Mouse (Mus musculus) kidney, postnatal 0 days (tissue): ENCODE data around the gene Dhcr24. TPM values are rescaled to one million over a fixed set of nuclear protein-coding genes. Genes with fewer than 3 reads are reported as not detected.

Experiments used
- ATAC-seq: fragments of 200-750 bp; cut with Nextera tagmentation; replicated peaks from 2 replicates; pipeline ENCODE4 v1.8.0; 2017; ENCODE audit warnings: low read depth, moderate number of reproducible peaks, moderate TSS enrichment, moderate library complexity; ENCODE audit not compliant: low FRiP score
- DNase-seq: peaks from one replicate; pipeline ENCODE4 v3.0.0-alpha.2; 2016; ENCODE audit warnings: low spot score
- H3K27ac ChIP-seq: fragments of 300-500 bp; sonication (generic); 2 replicates; pipeline ENCODE4 v1.5.1; 2014; ENCODE audit warnings: mild to moderate bottlenecking
- H3K27me3 ChIP-seq: fragments of 300-500 bp; sonication (generic); 2 replicates; pipeline ENCODE4 v1.6.1; 2014; ENCODE audit warnings: low read length, mixed read lengths; ENCODE audit not compliant: insufficient read depth
- H3K36me3 ChIP-seq: fragments of 300-500 bp; sonication (generic); 2 replicates; pipeline ENCODE4 v1.6.1; 2014; ENCODE audit warnings: low read length, mixed read lengths; ENCODE audit not compliant: insufficient read depth
- H3K4me1 ChIP-seq: fragments of 300-500 bp; sonication (generic); replicated peaks from 2 replicates; pipeline ENCODE4 v1.6.1; 2014; ENCODE audit warnings: antibody characterized with exemption, low read length, mixed read lengths; ENCODE audit not compliant: insufficient read depth
- H3K4me2 ChIP-seq: fragments of 300-500 bp; sonication (generic); 2 replicates; pipeline ENCODE4 v1.6.1; 2014; ENCODE audit warnings: mild to moderate bottlenecking, low read length, moderate library complexity, mixed read lengths
- H3K4me3 ChIP-seq: fragments of 300-500 bp; sonication (generic); replicated peaks from 2 replicates; pipeline ENCODE4 v1.5.1; 2014; ENCODE audit warnings: low read depth, low read length
- H3K9ac ChIP-seq: fragments of 300-500 bp; sonication (generic); 2 replicates; pipeline ENCODE4 v1.6.1; 2014; ENCODE audit warnings: low read depth, low read length
- H3K9me3 ChIP-seq: fragments of 300-500 bp; sonication (generic); replicated peaks from 2 replicates; pipeline ENCODE4 v1.6.1; 2016; ENCODE audit warnings: low read length, inconsistent platforms, mixed read lengths
- CTCF ChIP-seq: IDR thresholded peaks from 2 replicates; pipeline ENCODE4 v1.5.1; 2016; ENCODE audit warnings: antibody characterized with exemption, low read depth, mild to moderate bottlenecking, moderate library complexity
- WGBS: fragments of 180-500 bp; shearing (Covaris S2); extraction: QIAGEN DNeasy Blood & Tissue Kit; methylation state at CpG from one replicate; pipeline ENCODE4 v1.1.7; 2014; 5-methylcytosine and 5-hydroxymethylcytosine counted together
- polyA plus RNA-seq: library from polyadenylated mRNA; unstranded; fragments of >200 nt; fragmentation: Nextera tagmentation; extraction: Ambion mirVana; gene quantifications from 2 replicates; pipeline ENCODE4 v1.2.1, GENCODE M21; 2015

Gene Dhcr24
- polyA plus RNA-seq, 1 experiment from 2014 or later: 6.5 TPM

DNA sequence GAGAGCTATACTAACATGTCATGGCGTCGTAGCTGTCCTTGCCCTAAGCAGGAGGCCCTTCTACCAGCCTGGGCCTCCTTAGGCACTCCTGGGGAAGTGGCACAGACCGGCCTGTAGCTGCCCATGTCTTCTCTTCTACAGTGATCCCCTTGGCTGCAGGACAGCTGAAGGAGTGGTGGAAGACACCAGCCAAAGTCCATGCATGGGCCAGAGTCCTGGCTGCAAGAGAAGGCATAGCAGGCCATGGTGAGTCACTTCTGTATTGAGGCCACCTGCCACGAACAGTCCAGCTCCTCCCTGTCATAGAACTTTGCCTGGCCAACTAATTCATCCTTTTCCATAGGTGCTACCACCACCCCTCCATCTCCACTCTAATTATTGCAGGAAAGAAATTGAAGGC is 58.1 kb downstream of the Dhcr24 start:
- DNase-seq: no peak
- H3K27me3 ChIP-seq: peaks cover 16% of the 10 kb centered on the region

GRCm38 (mm10) chr4:106621428-106621827 is 60.6 kb downstream of the Dhcr24 start:
- Histone ChIP-seq H3K9me3 (no peaks in the 10 kb centered on the region), H3K27me3 (peaks cover 16% of the 10 kb centered on the region), H3K9ac (no peak overlapping the region), H3K27ac (no peak overlapping the region), H3K36me3 (no peaks in the 10 kb centered on the region), H3K4me2 (no peak overlapping the region), H3K4me3 (no peak overlapping the region), H3K4me1 (peaks cover 13% of the 10 kb centered on the region; the same call in 1 of the 2 replicates)
- no peak for DNase-seq
- TF ChIP-seq CTCF: no peak
- ATAC-seq: no peak
- WGBS: 59% methylated on average over 3 of the region's 3 CpGs

More for the DNA sequence above, 58.1 kb downstream of the Dhcr24 start:
- TF ChIP-seq CTCF: 0 out of 2 replicates have a peak, but pooled peaks have one; percentile 3
- Histone ChIP-seq H3K4me3 (no peak overlapping the region), H3K9me3 (no peaks in the 10 kb centered on the region), H3K36me3 (no peaks in the 10 kb centered on the region), H3K4me1 (peaks cover 13% of the 10 kb centered on the region; the same call in 1 of the 2 replicates), H3K9ac (no peak overlapping the region), H3K4me2 (no peak overlapping the region), H3K27ac (no peak overlapping the region)
- no peak for ATAC-seq
- WGBS: 87% methylated on average over 4 of the region's 4 CpGs

GRCm38 (mm10) chr4:106622030-106622493 is 61.2 kb downstream of the Dhcr24 start, which contains the start of gene Ttc22:
TSS of gene Ttc22 (plus strand) at chr4:106622432.
- WGBS: 21% methylated on average over 16 of the region's 16 CpGs
- peaks cover 16% of the 10 kb centered on the region for H3K27me3 ChIP-seq
- TF ChIP-seq CTCF: no peak
- H3K36me3 ChIP-seq: no peaks in the 10 kb centered on the region
- H3K27ac ChIP-seq: no peak within 1 kb of the TSS
- no peak for DNase-seq
- H3K4me3 ChIP-seq: 0 out of 2 replicates have a peak within 1 kb of the TSS, but pooled peaks have one; percentile 15
- peak within 1 kb of the TSS; percentile 43 for H3K4me2 ChIP-seq
- no peak within 1 kb of the TSS for H3K9ac ChIP-seq
- H3K4me1 ChIP-seq: peaks cover 10% of the 10 kb centered on the region; the same call in 1 of the 2 replicates
- H3K9me3 ChIP-seq: no peaks in the 10 kb centered on the region
- no peak for ATAC-seq

GRCm38 (mm10) chr4:106622712-106623111 is 61.9 kb downstream of the Dhcr24 start:
- Histone ChIP-seq H3K4me3 (0 out of 2 replicates have a peak overlapping the region, but pooled peaks have one; percentile 15), H3K27me3 (peaks cover 16% of the 10 kb centered on the region), H3K4me1 (0 out of 2 replicates have a peak, but pooled peaks cover 5% of the 10 kb centered on the region), H3K4me2 (peak overlapping the region; percentile 43), H3K36me3 (no peaks in the 10 kb centered on the region), H3K9ac (no peak overlapping the region), H3K27ac (no peak overlapping the region), H3K9me3 (no peaks in the 10 kb centered on the region)
- no peak for DNase-seq
- TF ChIP-seq CTCF: no peak
- ATAC-seq: no peak
- WGBS: 25% methylated on average over 25 of the region's 28 CpGs

DNA sequence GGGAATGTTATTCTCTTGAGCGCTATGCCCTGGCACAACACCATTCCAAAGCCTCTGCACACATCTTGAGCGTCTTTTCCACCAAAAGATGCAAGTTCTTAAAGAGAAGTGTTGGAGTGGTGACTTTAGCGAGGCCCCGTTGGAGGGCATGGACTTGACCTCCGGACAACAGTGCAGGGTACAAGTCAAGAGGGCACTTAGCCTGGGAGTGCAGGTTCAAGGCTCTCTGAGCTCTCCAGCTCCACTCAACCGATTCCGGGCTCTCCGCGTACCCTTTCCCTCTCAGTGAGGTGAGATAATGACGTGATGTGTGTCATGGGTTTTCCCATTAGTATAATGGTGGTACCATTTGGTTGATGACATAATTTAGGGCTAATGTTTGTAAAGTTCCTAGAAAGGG is 63.4 kb downstream of the Dhcr24 start:
- Histone ChIP-seq H3K9me3 (no peaks in the 10 kb centered on the region), H3K4me2 (no peak overlapping the region), H3K4me3 (no peak overlapping the region), H3K27ac (no peak overlapping the region), H3K9ac (no peak overlapping the region), H3K4me1 (0 out of 2 replicates have a peak, but pooled peaks cover 7% of the 10 kb centered on the region), H3K27me3 (peaks cover 16% of the 10 kb centered on the region), H3K36me3 (no peaks in the 10 kb centered on the region)
- WGBS: 89% methylated on average over 10 of the region's 10 CpGs
- no peak for TF ChIP-seq CTCF
- no peak for DNase-seq
- no peak for ATAC-seq

GRCm38 (mm10) chr4:106627809-106628208 is 67.0 kb downstream of the Dhcr24 start:
- H3K36me3 ChIP-seq: no peaks in the 10 kb centered on the region
- H3K9me3 ChIP-seq: no peaks in the 10 kb centered on the region
- peaks cover 6% of the 10 kb centered on the region for H3K27me3 ChIP-seq
- H3K4me1 ChIP-seq: peaks cover 11% of the 10 kb centered on the region
- H3K4me2 ChIP-seq: no peak overlapping the region
- H3K9ac ChIP-seq: no peak overlapping the region
- H3K4me3 ChIP-seq: no peak overlapping the region
- ATAC-seq (no peak), DNase-seq (no peak)
- 82% methylated on average over 5 of the region's 5 CpGs for WGBS
- TF ChIP-seq CTCF: no peak
- no peak overlapping the region for H3K27ac ChIP-seq
